In the genomic region with DNA sequence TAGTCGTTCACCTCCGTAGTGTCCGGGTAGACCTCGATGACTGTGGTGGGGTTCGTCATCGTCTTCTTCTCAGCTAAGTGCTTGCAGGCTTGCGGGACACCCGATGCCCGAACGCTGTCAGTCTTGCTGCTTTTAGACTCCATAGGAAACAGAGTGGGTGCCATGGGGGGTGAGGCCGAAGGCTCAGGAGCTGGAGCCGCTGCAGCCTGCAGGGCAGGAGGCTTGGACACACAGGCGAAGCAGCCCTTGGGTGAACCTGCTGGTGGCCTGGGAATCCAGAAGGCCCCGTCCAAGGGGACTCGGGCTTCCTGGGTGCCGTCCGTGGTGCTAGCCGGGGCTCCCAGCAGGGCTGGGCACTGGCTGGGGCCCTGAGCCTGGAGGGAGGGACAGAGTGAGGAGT, we compare ENCODE assay signal across 9 mouse cellular contexts. TPM values are rescaled to one million over a fixed set of nuclear protein-coding genes. Genes with fewer than 3 reads are reported as not detected.
DNase-seq lines count a peak whose midpoint lies in the region; ATAC-seq and TF ChIP-seq lines count a peak whose summit lies in the region.
"Had no signal": no experiment of that assay in that cellular context is flagged by ENCODE, and none has a peak within 500 bp of the region (broad histone marks: within the 10 kb centered on the region; RNA-seq: fewer than 3 reads in every experiment).

No protein-coding gene starts in this region.

- H3K9me3 ChIP-seq in heart, embryonic 13.5 days: no peaks in the 10 kb centered on the region
- H3K9me3 ChIP-seq in lung, postnatal 0 days (ENCODE audit: low read length): no peaks in the 10 kb centered on the region
- H3K9me3 ChIP-seq in heart, postnatal 0 days (replicated peaks; ENCODE audit: control insufficient read depth, low read length): no peaks in the 10 kb centered on the region
- H3K9me3 ChIP-seq in midbrain, embryonic 15.5 days: no peaks in the 10 kb centered on the region
- H3K9me3 ChIP-seq: G1E had no signal

- no peak for DNase-seq in heart, postnatal 4 days
- DNase-seq in lung, postnatal 0 days (ENCODE audit: low spot score): no peak
- DNase-seq in lung, adult 18-20 months: no peak
- DNase-seq in heart, postnatal 0 days (ENCODE audit: low spot score): no peak

- H3K9ac ChIP-seq in heart, embryonic 13.5 days: peak overlapping the region; percentile 81; the same call in 1 of the 2 replicates
- no peak overlapping the region for H3K9ac ChIP-seq in lung, postnatal 0 days (replicated peaks; ENCODE audit: low read depth)
- no peak overlapping the region for H3K9ac ChIP-seq in heart, postnatal 0 days (replicated peaks; ENCODE audit: low read depth, low read length)
- no peak overlapping the region for H3K9ac ChIP-seq in midbrain, embryonic 15.5 days

- peaks cover 14% of the 10 kb centered on the region for H3K36me3 ChIP-seq in heart, embryonic 13.5 days
- 0 out of 2 replicates have a peak, but pooled peaks cover 2% of the 10 kb centered on the region for H3K36me3 ChIP-seq in lung, postnatal 0 days (ENCODE audit: insufficient read depth, low read length)
- H3K36me3 ChIP-seq in heart, postnatal 0 days (replicated peaks; ENCODE audit: control insufficient read depth, insufficient read depth, low read length): peaks cover 3% of the 10 kb centered on the region
- peaks cover 5% of the 10 kb centered on the region for H3K36me3 ChIP-seq in midbrain, embryonic 15.5 days (replicated peaks)

- ATAC-seq in heart, embryonic 13.5 days (ENCODE audit: extremely low read depth, insufficient number of reproducible peaks, low FRiP score, low TSS enrichment): no peak
- no peak for ATAC-seq in lung, postnatal 0 days
- no peak for ATAC-seq in heart, postnatal 0 days (ENCODE audit: insufficient read depth, low read depth)
- no peak for ATAC-seq in midbrain, embryonic 15.5 days (replicated peaks)
- ATAC-seq in erythroblast, adult 5-6 weeks (replicated peaks; ENCODE audit: low FRiP score, poor library complexity, severe bottlenecking): no peak

- peak overlapping the region; percentile 64 for H3K4me3 ChIP-seq in heart, embryonic 13.5 days
- H3K4me3 ChIP-seq in lung, postnatal 0 days (ENCODE audit: low read depth, low read length): no peak overlapping the region
- H3K4me3 ChIP-seq in heart, postnatal 0 days (ENCODE audit: low read depth, low read length): 0 out of 2 replicates have a peak overlapping the region, but pooled peaks have one; percentile 46
- no peak overlapping the region; the same call in 1 of the 2 replicates for H3K4me3 ChIP-seq in midbrain, embryonic 15.5 days

- TF ChIP-seq EP300 in lung, postnatal 0 days (IDR thresholded peaks at IDR 0.05): no peak
- TF ChIP-seq EP300 in heart, postnatal 0 days (IDR thresholded peaks at IDR 0.05; ENCODE audit: low read depth): no peak

- H3K27me3 ChIP-seq in heart, embryonic 13.5 days (replicated peaks): peaks cover 41% of the 10 kb centered on the region
- peaks cover 13% of the 10 kb centered on the region for H3K27me3 ChIP-seq in lung, postnatal 0 days (replicated peaks; ENCODE audit: insufficient read depth, low read length)
- peaks cover 10% of the 10 kb centered on the region; the same call in 1 of the 2 replicates for H3K27me3 ChIP-seq in heart, postnatal 0 days (ENCODE audit: control insufficient read depth, insufficient read depth, low read length)
- peaks cover 27% of the 10 kb centered on the region for H3K27me3 ChIP-seq in midbrain, embryonic 15.5 days (replicated peaks)

- 72% methylated on average over 18 of the region's 18 CpGs for WGBS in heart, embryonic 13.5 days
- 77% methylated on average over 18 of the region's 18 CpGs for WGBS in lung, postnatal 0 days
- 75% methylated on average over 18 of the region's 18 CpGs for WGBS in heart, postnatal 0 days
- 81% methylated on average over 18 of the region's 18 CpGs for WGBS in midbrain, embryonic 15.5 days

- H3K4me1 ChIP-seq in heart, embryonic 13.5 days: peaks cover 54% of the 10 kb centered on the region
- 0 out of 2 replicates have a peak, but pooled peaks cover 3% of the 10 kb centered on the region for H3K4me1 ChIP-seq in lung, postnatal 0 days (ENCODE audit: insufficient read depth, low read depth, low read length)
- no peaks in the 10 kb centered on the region for H3K4me1 ChIP-seq in heart, postnatal 0 days (ENCODE audit: control insufficient read depth, insufficient read depth)
- peaks cover 10% of the 10 kb centered on the region for H3K4me1 ChIP-seq in midbrain, embryonic 15.5 days

- H3K4me2 ChIP-seq in heart, embryonic 13.5 days: peak overlapping the region; percentile 97
- H3K4me2 ChIP-seq in lung, postnatal 0 days (replicated peaks; ENCODE audit: low read depth, low read length): peak overlapping the region; percentile 77; the same call in 1 of the 2 replicates
- H3K4me2 ChIP-seq in heart, postnatal 0 days (ENCODE audit: low read depth, low read length): peak overlapping the region; percentile 66; the same call in 1 of the 2 replicates
- H3K4me2 ChIP-seq in midbrain, embryonic 15.5 days: peak overlapping the region; percentile 67

- no peak for TF ChIP-seq CTCF in lung, postnatal 0 days (IDR thresholded peaks at IDR 0.05)
- no peak for TF ChIP-seq CTCF in heart, postnatal 0 days (IDR thresholded peaks at IDR 0.05; ENCODE audit: low read depth)

- no peak overlapping the region for H3K27ac ChIP-seq in heart, embryonic 13.5 days (replicated peaks)
- H3K27ac ChIP-seq in lung, postnatal 0 days (ENCODE audit: low read length): no peak overlapping the region
- H3K27ac ChIP-seq in heart, postnatal 0 days (ENCODE audit: low read depth): no peak overlapping the region
- H3K27ac ChIP-seq in midbrain, embryonic 15.5 days: no peak overlapping the region

RNA-seq across cellular contexts. Expression of gene Ifitm10, which starts 2.6 kb away (rescaled TPM):
- polyA plus RNA-seq in heart, embryonic 13.5 days (2015; fragmentation: Nextera tagmentation; extraction: Ambion mirVana): 6.5 and 7.5 TPM in 2 replicates
- 1 to 10 TPM; 2.0 TPM for total RNA-seq in heart, postnatal 4 days (2021)
- polyA plus RNA-seq in lung, postnatal 0 days (2015; fragmentation: Nextera tagmentation; extraction: Ambion mirVana): 15.0 and 15.5 TPM in 2 replicates
- 0.62 and 4.0 TPM in 2 replicates for total RNA-seq in heart, postnatal 0 days (2014; rRNA removed; ENCODE audit: low replicate concordance)
- 3.4 and 3.9 TPM in 2 replicates for polyA plus RNA-seq in heart, postnatal 0 days (2015; fragmentation: Nextera tagmentation; extraction: Ambion mirVana)
- polyA plus RNA-seq in midbrain, embryonic 15.5 days (2015; fragmentation: Nextera tagmentation; extraction: Ambion mirVana): 9.5 and 10.1 TPM in 2 replicates
- total RNA-seq in erythroblast, adult 5-6 weeks (2015; ENCODE audit: low replicate concordance): 1.0 and 1.2 TPM in 2 replicates
- total RNA-seq in erythroblast, adult 5-6 weeks (2017; ENCODE audit: low replicate concordance): 0.42 TPM in 1 of 2 replicates, not detected in the other

RNA-seq across cellular contexts. Expression of gene Gm49369, which starts 11.5 kb away (rescaled TPM):
- polyA plus RNA-seq in heart, embryonic 13.5 days (2015; fragmentation: Nextera tagmentation; extraction: Ambion mirVana): 2.3 TPM in 1 of 2 replicates, not detected in the other
- 1 to 10 TPM in 1 of 2 experiments, under 1 TPM in 1; 0.43 to 1.7 TPM for total RNA-seq in heart, postnatal 4 days (2021)
- polyA plus RNA-seq in lung, postnatal 0 days (2015; fragmentation: Nextera tagmentation; extraction: Ambion mirVana): 0.80 TPM in 1 of 2 replicates, not detected in the other
- not detected in 2 replicates for total RNA-seq in heart, postnatal 0 days (2014; rRNA removed; ENCODE audit: low replicate concordance)
- polyA plus RNA-seq in heart, postnatal 0 days (2015; fragmentation: Nextera tagmentation; extraction: Ambion mirVana): 0.85 TPM in 1 of 2 replicates, not detected in the other
- 1.4 and 4.4 TPM in 2 replicates for polyA plus RNA-seq in midbrain, embryonic 15.5 days (2015; fragmentation: Nextera tagmentation; extraction: Ambion mirVana)
- not detected in 2 replicates for total RNA-seq in erythroblast, adult 5-6 weeks (2015; ENCODE audit: low replicate concordance)
- total RNA-seq in erythroblast, adult 5-6 weeks (2017; ENCODE audit: low replicate concordance): 121 and 215 TPM in 2 replicates
- total RNA-seq: layer of hippocampus, postnatal 36 days had no signal

RNA-seq across cellular contexts. Expression of gene Ctsd, which starts 16.9 kb away (rescaled TPM):
- 443 and 485 TPM in 2 replicates for polyA plus RNA-seq in heart, embryonic 13.5 days (2015; fragmentation: Nextera tagmentation; extraction: Ambion mirVana)
- total RNA-seq in heart, postnatal 4 days (2021): 100 to 1,000 TPM; 344 to 370 TPM
- 469 and 481 TPM in 2 replicates for polyA plus RNA-seq in lung, postnatal 0 days (2015; fragmentation: Nextera tagmentation; extraction: Ambion mirVana)
- total RNA-seq in heart, postnatal 0 days (2014; rRNA removed; ENCODE audit: low replicate concordance): 1,049 and 1,105 TPM in 2 replicates
- 484 and 489 TPM in 2 replicates for polyA plus RNA-seq in heart, postnatal 0 days (2015; fragmentation: Nextera tagmentation; extraction: Ambion mirVana)
- polyA plus RNA-seq in midbrain, embryonic 15.5 days (2015; fragmentation: Nextera tagmentation; extraction: Ambion mirVana): 254 and 288 TPM in 2 replicates
- total RNA-seq in erythroblast, adult 5-6 weeks (2015; ENCODE audit: low replicate concordance): 138 and 155 TPM in 2 replicates
- total RNA-seq in erythroblast, adult 5-6 weeks (2017; ENCODE audit: low replicate concordance): 126 and 150 TPM in 2 replicates

Comparison
In these comparisons a context has a peak if more than half of its experiments do, and no peak if none do; other contexts are left out.
1. H3K4me3 ChIP-seq: peak in heart, embryonic 13.5 days (single experiment) and heart, postnatal 0 days (single experiment); none in lung, postnatal 0 days (single experiment) and midbrain, embryonic 15.5 days (single experiment).
2. Peak in every context shown above with its lines, with median percentiles within 50 percentile points of each other: H3K4me2 ChIP-seq.